ENCODE assay signal across 20 mouse cellular contexts in the genomic region with DNA sequence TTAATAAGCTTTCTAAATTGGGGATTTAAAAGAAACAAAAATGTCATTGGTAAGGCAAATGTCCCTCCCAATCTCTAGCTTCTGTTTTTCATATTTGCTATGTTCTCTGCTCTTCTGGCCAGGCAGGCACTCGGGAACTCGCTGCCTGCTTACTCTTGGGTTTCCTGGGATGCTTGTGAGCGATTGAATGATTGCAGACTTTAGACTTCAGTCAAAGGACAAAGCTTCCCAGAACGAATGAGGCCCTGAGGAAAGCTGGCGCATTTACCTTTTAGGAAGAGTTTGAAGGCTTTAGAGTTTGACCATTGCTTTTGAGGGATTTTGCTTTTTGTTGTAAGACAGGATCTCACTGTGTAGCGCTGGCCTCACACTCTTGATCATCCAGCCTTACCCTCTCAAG. TPM values are rescaled to one million over a fixed set of nuclear protein-coding genes. Genes with fewer than 3 reads are reported as not detected.
"Had no signal": no experiment of that assay in that cellular context is flagged by ENCODE, and none has a peak within 500 bp of the region (broad histone marks: within the 10 kb centered on the region; RNA-seq: fewer than 3 reads in every experiment).

No protein-coding gene starts in this region.

- H3K27ac ChIP-seq: layer of hippocampus, adult 2 months; limb, embryonic 10.5 days; limb, embryonic 13.5 days; liver, embryonic 14.5 days; midbrain, embryonic 10.5 days; midbrain, embryonic 13.5 days; neural tube, embryonic 13.5 days had no signal

- DNase-seq: layer of hippocampus, adult 9-11 months; liver; liver, postnatal 0 days; lung, embryonic 14.5 days; thymus, adult 18-20 months; thymus, postnatal 36 days had no signal

- H3K27me3 ChIP-seq: limb, embryonic 13.5 days; megakaryocyte, embryonic 14.5 days; midbrain, embryonic 13.5 days; neural tube, embryonic 13.5 days had no signal

- H3K4me3 ChIP-seq: layer of hippocampus, adult 2 months; limb, embryonic 10.5 days; limb, embryonic 13.5 days; megakaryocyte, embryonic 14.5 days; midbrain, embryonic 10.5 days; midbrain, embryonic 13.5 days; myocyte; neural tube, embryonic 13.5 days had no signal

- H3K4me2 ChIP-seq: limb, embryonic 13.5 days; lung, embryonic 14.5 days; midbrain, embryonic 13.5 days; neural tube, embryonic 13.5 days had no signal

- H3K4me1 ChIP-seq: limb, embryonic 10.5 days; limb, embryonic 13.5 days; midbrain, embryonic 10.5 days; midbrain, embryonic 13.5 days; neural tube, embryonic 13.5 days had no signal

- H3K9me3 ChIP-seq: limb, embryonic 10.5 days; limb, embryonic 13.5 days; megakaryocyte, embryonic 14.5 days; midbrain, embryonic 10.5 days; midbrain, embryonic 13.5 days; neural tube, embryonic 13.5 days had no signal

- H3K9ac ChIP-seq: limb, embryonic 13.5 days; liver, embryonic 14.5 days; liver, postnatal 0 days; lung, embryonic 14.5 days; midbrain, embryonic 13.5 days; neural tube, embryonic 13.5 days had no signal

- ATAC-seq: inflammation-experienced regulatory T-cells, adult 6 months; intestine, embryonic 16.5 days; liver, postnatal 0 days; lung, postnatal 0 days; midbrain, embryonic 13.5 days; midbrain, embryonic 16.5 days had no signal

RNA-seq across cellular contexts. Expression of a gene that starts 41.9 kb away (rescaled TPM):
- polyA plus RNA-seq: inflammation-experienced regulatory T-cells, adult 6 months; liver, embryonic 14.5 days; liver, postnatal 0 days; midbrain, embryonic 10.5 days; midbrain, embryonic 13.5 days; neural tube, embryonic 13.5 days; testis, adult 2 months had no signal
